Mouse (Mus musculus): ENCODE data around the gene Shmt2. TPM values are rescaled to one million over a fixed set of nuclear protein-coding genes. Genes with fewer than 3 reads are reported as not detected.

The Shmt2 gene
- polyA plus RNA-seq, 1 experiment from 2014 or later = 38.9 TPM

GRCm38 (mm10) chr10:127521611-127522080, 598 bp downstream of the Shmt2 start:
- Histone ChIP-seq H3K4me3 (ENCODE audit: low read depth, low read length) (peak overlapping the region; percentile 57), H3K36me3 (ENCODE audit: control insufficient read depth, insufficient read depth, low read length) (peaks cover 10% of the 10 kb centered on the region; the same call in 1 of the 2 replicates), H3K4me1 (replicated peaks; ENCODE audit: control insufficient read depth, insufficient read depth) (peaks cover 12% of the 10 kb centered on the region), H3K27me3 (ENCODE audit: control insufficient read depth, insufficient read depth, low read length) (peaks cover 7% of the 10 kb centered on the region; the same call in 1 of the 2 replicates), H3K9me3 (ENCODE audit: control insufficient read depth, low read length) (no peaks in the 10 kb centered on the region), H3K27ac (replicated peaks) (no peak overlapping the region), H3K4me2 (replicated peaks; ENCODE audit: low read depth) (peak overlapping the region; percentile 95), H3K9ac (ENCODE audit: low read length) (peak overlapping the region; percentile 64)
- 5% methylated on average over 12 of the region's 12 CpGs for WGBS
- TF ChIP-seq EP300 (optimal IDR thresholded peaks at IDR 0.05) (no peak), CTCF (IDR thresholded peaks at IDR 0.05; ENCODE audit: low read depth) (no peak)
- no peak for DNase-seq (ENCODE audit: low spot score)
- ATAC-seq (ENCODE audit: low FRiP score, low TSS enrichment) = peak; percentile 6; the same call in 1 of the 2 replicates

GRCm38 (mm10) chr10:127520714-127521357, 1.4 kb downstream of the Shmt2 start:
- peaks cover 5% of the 10 kb centered on the region; the same call in 1 of the 2 replicates for H3K27me3 ChIP-seq (ENCODE audit: control insufficient read depth, insufficient read depth, low read length)
- TF ChIP-seq EP300 (optimal IDR thresholded peaks at IDR 0.05) = no peak
- H3K4me2 ChIP-seq (replicated peaks; ENCODE audit: low read depth) = peak overlapping the region; percentile 95
- ATAC-seq (ENCODE audit: low FRiP score, low TSS enrichment) (no peak), DNase-seq (ENCODE audit: low spot score) (no peak)
- peaks cover 10% of the 10 kb centered on the region; the same call in 1 of the 2 replicates for H3K36me3 ChIP-seq (ENCODE audit: control insufficient read depth, insufficient read depth, low read length)
- 75% methylated on average over 20 of the region's 20 CpGs for WGBS
- no peak overlapping the region for H3K9ac ChIP-seq (ENCODE audit: low read length)
- H3K9me3 ChIP-seq (ENCODE audit: control insufficient read depth, low read length) = no peaks in the 10 kb centered on the region
- no peak overlapping the region for H3K27ac ChIP-seq (replicated peaks)
- H3K4me3 ChIP-seq (ENCODE audit: low read depth, low read length) = peak overlapping the region; percentile 57
- H3K4me1 ChIP-seq (replicated peaks; ENCODE audit: control insufficient read depth, insufficient read depth) = peaks cover 14% of the 10 kb centered on the region

GRCm38 (mm10) chr10:127519903-127520713, 2.1 kb downstream of the Shmt2 start:
- Histone ChIP-seq H3K27ac (replicated peaks) (no peak overlapping the region), H3K9me3 (ENCODE audit: control insufficient read depth, low read length) (no peaks in the 10 kb centered on the region), H3K4me2 (replicated peaks; ENCODE audit: low read depth) (no peak overlapping the region), H3K4me3 (ENCODE audit: low read depth, low read length) (no peak overlapping the region), H3K9ac (ENCODE audit: low read length) (no peak overlapping the region), H3K36me3 (ENCODE audit: control insufficient read depth, insufficient read depth, low read length) (peaks cover 10% of the 10 kb centered on the region; the same call in 1 of the 2 replicates), H3K4me1 (replicated peaks; ENCODE audit: control insufficient read depth, insufficient read depth) (peaks cover 14% of the 10 kb centered on the region), H3K27me3 (ENCODE audit: control insufficient read depth, insufficient read depth, low read length) (no peaks in the 10 kb centered on the region; the same call in 1 of the 2 replicates)
- ATAC-seq (ENCODE audit: low FRiP score, low TSS enrichment) = no peak
- no peak for TF ChIP-seq CTCF (IDR thresholded peaks at IDR 0.05; ENCODE audit: low read depth)
- no peak for TF ChIP-seq EP300 (optimal IDR thresholded peaks at IDR 0.05)
- 89% methylated on average over 37 of the region's 37 CpGs for WGBS
- DNase-seq (ENCODE audit: low spot score) = no peak

GRCm38 (mm10) chr10:127519041-127519701, 3.1 kb downstream of the Shmt2 start:
- H3K9me3 ChIP-seq (ENCODE audit: control insufficient read depth, low read length) = no peaks in the 10 kb centered on the region
- TF ChIP-seq EP300 (optimal IDR thresholded peaks at IDR 0.05) = no peak
- no peak for TF ChIP-seq CTCF (IDR thresholded peaks at IDR 0.05; ENCODE audit: low read depth)
- ATAC-seq (ENCODE audit: low FRiP score, low TSS enrichment) = no peak
- no peaks in the 10 kb centered on the region for H3K27me3 ChIP-seq (ENCODE audit: control insufficient read depth, insufficient read depth, low read length)
- H3K4me2 ChIP-seq (replicated peaks; ENCODE audit: low read depth) = no peak overlapping the region
- H3K4me3 ChIP-seq (ENCODE audit: low read depth, low read length) = no peak overlapping the region
- H3K27ac ChIP-seq (replicated peaks) = no peak overlapping the region
- H3K36me3 ChIP-seq (ENCODE audit: control insufficient read depth, insufficient read depth, low read length) = peaks cover 10% of the 10 kb centered on the region; the same call in 1 of the 2 replicates
- H3K4me1 ChIP-seq (replicated peaks; ENCODE audit: control insufficient read depth, insufficient read depth) = peaks cover 14% of the 10 kb centered on the region
- WGBS = 89% methylated on average over 26 of the region's 26 CpGs
- H3K9ac ChIP-seq (ENCODE audit: low read length) = no peak overlapping the region
- no peak for DNase-seq (ENCODE audit: low spot score)

GRCm38 (mm10) chr10:127517941-127518340, 4.3 kb downstream of the Shmt2 start:
- WGBS = 84% methylated on average over 22 of the region's 22 CpGs
- Histone ChIP-seq H3K27me3 (ENCODE audit: control insufficient read depth, insufficient read depth, low read length) (no peaks in the 10 kb centered on the region), H3K4me2 (replicated peaks; ENCODE audit: low read depth) (no peak overlapping the region), H3K4me1 (replicated peaks; ENCODE audit: control insufficient read depth, insufficient read depth) (peaks cover 22% of the 10 kb centered on the region), H3K36me3 (ENCODE audit: control insufficient read depth, insufficient read depth, low read length) (peaks cover 10% of the 10 kb centered on the region; the same call in 1 of the 2 replicates), H3K27ac (replicated peaks) (0 out of 2 replicates have a peak overlapping the region, but pooled peaks have one; percentile 18), H3K9ac (ENCODE audit: low read length) (no peak overlapping the region), H3K9me3 (ENCODE audit: control insufficient read depth, low read length) (no peaks in the 10 kb centered on the region), H3K4me3 (ENCODE audit: low read depth, low read length) (no peak overlapping the region)
- DNase-seq (ENCODE audit: low spot score) (no peak), ATAC-seq (ENCODE audit: low FRiP score, low TSS enrichment) (no peak)
- TF ChIP-seq CTCF (IDR thresholded peaks at IDR 0.05; ENCODE audit: low read depth) (no peak), EP300 (optimal IDR thresholded peaks at IDR 0.05) (no peak)

All from stomach, postnatal 0 days (tissue).